Mouse (Mus musculus) cerebral cortex, adult 2 months (tissue): ENCODE data around the gene Mrpl4.

ENCODE experiments used
- WGBS: fragments of 180-500 bp; shearing (Covaris S2); methylation state at CpG from one replicate; pipeline ENCODE4 v1.1.7; 2018; 5-methylcytosine and 5-hydroxymethylcytosine counted together

Mrpl4 gene

DNA sequence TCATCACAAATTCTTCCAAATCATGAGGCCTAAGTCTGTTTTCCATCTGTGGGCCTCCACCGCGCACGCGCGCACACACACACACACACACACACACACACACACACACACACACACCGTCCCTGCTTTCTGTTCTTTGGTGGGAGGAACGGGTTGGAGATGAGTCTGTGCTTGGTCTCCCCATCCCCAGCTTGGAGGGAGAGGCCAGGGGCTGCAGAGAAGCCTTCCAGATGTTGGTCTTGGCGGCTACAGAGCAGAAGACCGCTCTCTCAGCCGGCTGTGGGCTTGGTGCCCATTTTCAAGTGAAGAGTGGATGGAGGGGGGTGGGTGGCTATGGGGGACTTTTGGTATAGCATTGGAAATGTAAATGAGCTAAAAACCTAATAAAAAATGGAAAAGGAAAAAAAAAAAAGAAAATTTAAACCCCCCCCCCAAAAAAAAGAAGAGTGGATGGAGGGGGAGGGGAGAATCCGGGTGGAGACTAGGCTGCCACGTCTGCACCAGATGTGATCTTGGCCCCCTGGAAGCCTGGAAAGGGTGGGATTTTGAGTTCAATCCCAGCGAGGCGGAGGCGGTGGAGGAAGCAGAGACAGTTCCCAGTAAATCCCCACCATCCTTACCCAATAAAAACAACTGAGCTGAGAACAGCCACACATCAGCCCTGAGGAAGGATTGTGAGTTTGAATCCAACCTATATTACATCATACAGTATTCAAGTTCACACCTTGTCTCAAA is 15.4 kb upstream of the Mrpl4 start:
- WGBS: 62% methylated on average over 15 of the region's 15 CpGs

DNA sequence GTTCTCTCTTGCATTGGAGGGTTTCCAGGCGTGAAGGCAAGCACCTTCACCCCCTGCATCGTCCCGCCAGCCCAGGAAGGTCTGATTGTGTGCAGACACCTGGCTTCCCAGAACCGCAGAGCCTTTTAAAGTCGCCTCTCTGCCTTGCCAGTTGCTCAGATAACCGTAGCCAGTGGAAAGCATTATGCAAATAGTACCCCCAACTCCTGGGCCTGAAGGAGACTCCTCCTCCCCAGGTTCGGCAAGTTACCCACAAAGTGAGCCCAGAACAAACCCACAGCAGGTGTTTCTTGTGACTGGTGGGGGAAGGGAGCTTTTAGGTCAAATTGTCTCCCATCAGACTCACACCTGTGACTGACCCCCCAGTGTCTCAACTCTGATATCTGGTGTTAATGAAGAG is 14.6 kb upstream of the Mrpl4 start:
- 48% methylated on average over 7 of the region's 7 CpGs for WGBS

- WGBS: 21% methylated on average over 10 of the region's 10 CpGs
These were observed 11.7 kb upstream of the Mrpl4 start for GRCm38 (mm10) chr9:20990861-20991260.

DNA sequence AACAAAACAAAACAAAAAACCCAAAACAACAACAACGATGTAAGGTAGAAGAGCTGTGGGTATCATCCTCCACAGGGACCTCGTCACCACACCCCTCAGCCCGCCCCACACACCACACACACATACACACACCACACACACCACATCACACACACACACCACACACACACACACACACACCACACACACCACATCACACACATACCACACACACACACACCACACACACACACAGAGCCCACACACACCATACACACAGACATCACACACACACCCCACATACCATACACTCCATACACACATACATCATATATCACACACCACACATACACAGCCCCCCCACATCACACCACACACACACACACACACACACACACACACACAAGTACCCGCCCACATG is 11.0 kb upstream of the Mrpl4 start:
- 89% methylated on average over 4 of the region's 4 CpGs for WGBS

GRCm38 (mm10) chr9:20993165-20993898 is 9.2 kb upstream of the Mrpl4 start:
- WGBS: 75% methylated on average over 5 of the region's 5 CpGs

DNA sequence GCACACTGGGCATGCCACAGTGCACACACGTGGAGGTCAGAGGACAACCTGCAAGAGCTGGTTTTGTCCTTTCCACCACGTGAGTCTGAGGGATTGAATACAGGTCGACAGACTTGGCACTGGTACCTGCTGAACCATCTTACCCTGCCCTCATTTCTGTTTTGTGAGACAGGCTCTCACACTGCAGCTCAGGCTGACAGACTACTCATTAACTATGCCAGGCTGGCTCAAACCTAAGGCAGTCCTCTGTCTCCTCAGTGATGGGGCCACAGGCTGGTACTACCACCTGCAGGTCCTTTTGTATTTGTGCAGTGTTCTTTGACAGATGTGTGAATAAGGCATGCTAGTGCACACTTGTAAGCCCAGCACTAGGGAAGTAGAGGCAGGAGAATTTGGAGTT is 7.5 kb upstream of the Mrpl4 start:
- 63% methylated on average over 3 of the region's 3 CpGs for WGBS

GRCm38 (mm10) chr9:20997065-20997464 is 5.5 kb upstream of the Mrpl4 start:
- 90% methylated on average over 8 of the region's 8 CpGs for WGBS

- WGBS: 71% methylated on average over 1 of the region's 1 CpGs
These were observed 4.2 kb upstream of the Mrpl4 start for GRCm38 (mm10) chr9:20998337-20998736.

- WGBS: 54% methylated on average over 6 of the region's 6 CpGs
These were observed 812 bp upstream of the Mrpl4 start for GRCm38 (mm10) chr9:21001651-21002200.

GRCm38 (mm10) chr9:21002270-21002626 is 290 bp upstream of the Mrpl4 start:
- WGBS: 11% methylated on average over 7 of the region's 7 CpGs

DNA sequence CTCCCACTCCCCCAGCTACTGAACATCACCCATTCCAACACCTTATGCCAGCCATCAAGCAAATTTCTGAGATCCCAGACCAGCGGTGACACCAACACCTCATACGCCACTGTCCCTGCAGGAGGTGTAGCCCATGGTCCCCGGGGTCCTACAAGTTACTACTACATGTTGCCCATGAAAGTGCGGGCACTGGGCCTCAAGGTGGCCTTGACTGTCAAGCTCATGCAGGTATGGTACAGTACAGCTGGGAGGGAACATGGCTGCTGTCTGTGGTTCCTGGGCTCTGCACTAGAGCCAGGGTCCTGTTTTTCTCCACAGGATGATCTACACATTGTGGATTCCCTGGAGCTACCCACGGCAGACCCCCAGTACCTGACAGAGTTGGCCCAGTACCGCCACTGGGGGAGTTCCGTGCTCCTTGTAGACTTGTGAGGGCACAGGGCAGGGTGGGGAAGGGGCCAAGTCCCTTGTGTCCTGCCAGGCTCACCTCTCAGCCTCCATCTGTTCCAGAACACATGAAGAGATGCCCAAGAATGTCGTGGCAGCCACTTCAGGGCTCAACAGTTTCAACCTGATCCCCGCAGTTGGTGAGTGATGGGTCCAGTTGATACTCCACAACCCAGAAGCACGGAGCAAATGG is 4.9 kb downstream of the Mrpl4 start:
- 92% methylated on average over 10 of the region's 10 CpGs for WGBS

DNA sequence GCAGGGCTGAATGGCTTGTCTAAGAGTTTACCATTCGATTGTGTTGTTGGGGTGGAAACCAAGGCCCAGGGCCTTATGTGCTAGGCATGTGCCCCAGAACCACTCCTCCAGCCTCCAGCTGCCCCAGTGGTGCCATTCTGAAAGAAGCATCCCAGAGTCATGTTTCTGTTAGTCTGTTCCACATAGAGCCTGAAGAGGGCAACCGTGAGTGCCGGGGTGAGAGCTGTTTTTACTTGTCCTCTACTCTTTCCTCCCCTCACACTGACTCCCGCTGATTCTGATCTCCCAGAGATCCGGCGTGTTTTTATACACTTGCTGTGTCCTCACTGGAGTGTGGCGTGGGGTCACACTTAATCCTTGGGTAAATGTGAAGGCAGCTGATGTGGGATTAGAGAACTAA is 5.5 kb downstream of the Mrpl4 start:
- WGBS: 79% methylated on average over 7 of the region's 7 CpGs

DNA sequence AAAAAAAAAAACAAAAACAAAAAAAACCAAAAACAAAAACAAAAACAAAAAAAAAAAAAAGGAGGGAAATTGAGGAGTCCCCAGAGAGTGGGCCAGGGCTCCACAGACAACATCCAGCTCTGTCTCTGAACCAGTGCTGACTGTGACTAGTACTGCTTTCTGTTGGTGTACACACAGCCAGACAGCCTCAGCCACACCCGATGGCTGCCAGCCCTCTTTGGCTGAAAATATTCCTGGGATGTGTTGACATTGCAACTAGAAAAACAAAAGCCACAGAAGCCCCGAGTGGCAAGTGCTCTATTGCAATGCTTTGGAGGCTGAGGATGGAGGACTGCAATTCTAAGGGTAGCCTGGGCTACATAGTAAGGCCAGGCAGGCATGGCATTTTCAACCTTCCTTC is 7.8 kb downstream of the Mrpl4 start:
- WGBS: 33% methylated on average over 2 of the region's 2 CpGs

DNA sequence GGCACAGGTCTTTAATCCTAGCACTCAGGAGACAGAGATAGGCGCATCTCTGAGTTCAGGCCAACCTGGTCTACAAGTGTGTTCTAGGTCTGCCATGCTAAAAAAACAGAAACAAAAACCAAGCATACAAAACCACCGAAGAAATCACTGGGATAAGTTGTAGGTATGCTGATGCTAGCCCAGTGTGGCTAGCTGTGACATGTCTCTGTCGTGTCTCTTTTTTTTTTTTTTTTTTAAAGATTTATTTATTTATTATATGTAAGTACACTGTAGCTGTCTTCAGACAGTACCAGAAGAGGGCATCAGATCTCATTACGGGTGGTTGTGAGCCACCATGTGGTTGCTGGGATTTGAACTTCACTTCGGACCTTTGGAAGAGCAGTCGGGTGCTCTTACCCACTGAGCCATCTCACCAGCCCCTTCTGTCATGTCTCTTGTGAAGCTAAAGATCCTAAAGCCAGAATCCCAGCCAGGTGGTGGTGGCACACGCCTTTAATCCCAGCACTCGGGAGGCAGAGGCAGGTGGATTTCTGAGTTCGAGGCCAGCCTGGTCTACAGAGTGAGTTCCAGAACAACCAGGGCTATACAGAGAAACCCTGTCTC is 8.5 kb downstream of the Mrpl4 start:
- WGBS: 70% methylated on average over 9 of the region's 9 CpGs

- 31% methylated on average over 5 of the region's 5 CpGs for WGBS
These were observed 9.3 kb downstream of the Mrpl4 start for GRCm38 (mm10) chr9:21011846-21012312.

DNA sequence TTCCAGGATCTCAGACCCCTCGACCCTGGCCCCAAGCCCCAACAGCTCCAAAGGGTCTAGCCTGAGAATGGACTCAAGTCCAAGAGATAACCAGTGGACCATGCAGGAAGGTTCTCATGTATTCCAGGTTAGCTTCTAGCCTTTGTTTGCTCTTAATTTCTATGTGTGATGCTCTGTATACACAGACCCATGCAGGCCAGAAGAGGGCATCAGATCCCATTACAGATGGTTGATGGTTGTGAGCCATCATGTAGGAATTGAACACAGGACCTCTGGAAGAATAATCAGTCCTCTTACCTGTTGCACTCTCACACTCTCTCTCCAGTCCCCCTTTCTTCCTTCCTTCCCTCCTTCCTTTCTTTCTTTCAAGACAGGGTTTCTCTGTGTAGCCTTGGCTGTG is 9.8 kb downstream of the Mrpl4 start:
- 58% methylated on average over 1 of the region's 1 CpGs for WGBS

DNA sequence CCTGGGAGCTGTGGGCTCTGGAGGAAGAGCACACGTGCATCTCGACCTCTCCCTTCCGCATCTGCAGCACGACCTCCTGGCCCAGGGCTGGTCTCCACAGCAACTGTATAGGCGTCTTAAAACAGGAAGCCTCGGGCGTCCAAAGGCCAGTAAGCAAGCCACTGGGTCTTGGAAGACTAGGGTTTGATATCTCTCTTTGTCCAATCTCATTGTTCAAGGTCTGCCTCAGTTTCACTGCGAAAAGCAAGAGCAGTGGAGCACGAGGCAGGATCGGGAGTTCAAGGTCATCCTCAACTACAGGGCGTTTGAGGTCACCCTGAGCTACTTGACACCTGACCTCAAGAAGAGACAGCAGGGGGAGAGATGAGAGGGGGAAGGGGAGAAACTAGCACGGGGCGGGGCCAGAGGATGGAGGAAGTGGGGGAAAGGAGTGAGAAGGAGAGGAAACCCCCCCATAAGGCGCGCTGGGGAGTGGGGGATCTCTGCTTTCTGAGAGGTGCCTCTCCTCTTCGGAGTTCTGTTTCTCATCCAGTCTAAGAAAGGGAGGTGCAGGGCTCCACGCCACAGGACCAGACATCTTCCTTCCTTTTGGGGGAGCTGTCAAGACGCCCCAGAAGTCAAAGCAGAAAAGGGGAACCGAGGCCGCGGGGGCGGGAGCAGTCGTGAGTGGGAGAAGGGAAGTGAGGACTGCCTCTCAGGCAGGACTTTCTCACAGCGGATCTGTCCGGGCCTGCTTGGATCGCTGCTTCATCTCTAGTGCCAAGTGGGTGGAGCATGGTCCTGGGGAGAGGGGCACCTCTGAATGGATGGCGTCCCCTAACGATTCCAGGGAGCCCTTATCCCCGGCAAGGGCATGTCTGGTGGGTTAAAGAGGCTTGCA is 12.4 kb downstream of the Mrpl4 start:
- 16% methylated on average over 29 of the region's 29 CpGs for WGBS

- WGBS: 2% methylated on average over 30 of the region's 30 CpGs
These were observed 13.1 kb downstream of the Mrpl4 start, which contains the start of gene Icam1 for GRCm38 (mm10) chr9:21015571-21016130. TSS of gene Icam1 (plus strand) at chr9:21015985.

GRCm38 (mm10) chr9:21016331-21017176 is 14.0 kb downstream of the Mrpl4 start:
- WGBS: 11% methylated on average over 17 of the region's 17 CpGs

- 40% methylated on average over 4 of the region's 4 CpGs for WGBS
These were observed 14.6 kb downstream of the Mrpl4 start for GRCm38 (mm10) chr9:21017177-21017575.
